Mouse (Mus musculus): ENCODE measurements around the gene Rab5b. TPM values are rescaled to one million over a fixed set of nuclear protein-coding genes. Genes with fewer than 3 reads are reported as not detected.

Rab5b gene
- polyA plus RNA-seq, 1 experiment from 2014 or later: 79.1 TPM

DNA sequence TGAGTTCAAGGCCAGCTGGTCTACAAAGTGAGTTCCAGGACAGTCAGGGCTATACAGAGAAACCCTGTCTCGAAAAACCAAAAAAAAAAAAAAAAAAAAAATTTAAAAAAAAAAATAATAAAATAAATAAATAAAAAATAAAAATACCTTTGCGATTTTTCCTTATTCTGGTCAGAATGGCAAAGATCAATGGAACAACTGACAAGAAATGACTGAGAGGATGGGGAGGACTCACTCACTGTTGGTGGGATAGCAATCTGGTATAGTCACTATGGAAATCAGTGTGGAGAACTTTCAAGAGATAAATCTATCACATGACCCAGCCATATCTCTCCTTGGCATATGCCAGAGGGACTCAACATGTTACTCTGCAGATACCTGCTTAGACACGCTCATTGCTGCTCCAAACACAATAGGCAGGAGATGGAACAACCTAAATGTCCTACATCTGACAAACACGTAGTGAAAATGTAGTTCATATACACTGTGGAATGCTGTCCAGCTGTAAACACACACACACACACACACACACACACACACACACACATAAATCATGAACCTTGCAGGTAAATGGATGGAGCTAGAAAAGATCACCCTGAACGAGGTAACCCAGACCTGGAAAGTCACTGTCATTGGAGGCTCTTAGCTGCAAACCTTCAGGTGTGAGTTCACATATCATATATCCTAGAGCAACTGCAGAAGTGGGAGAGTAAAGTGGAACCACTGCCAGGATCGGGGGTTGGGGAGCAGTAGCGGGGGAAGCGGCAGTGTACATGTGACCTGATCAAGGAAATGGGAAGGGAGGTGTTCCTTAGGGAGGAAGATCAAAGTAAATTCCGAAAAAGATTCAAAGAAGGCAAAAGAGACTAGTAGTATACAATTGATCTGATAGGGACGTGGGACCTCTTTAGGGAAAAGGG lies 68.4 kb downstream of the Rab5b start:
- H3K27ac ChIP-seq (ENCODE audit: low read depth, low read length): no peak overlapping the region
- H3K9me3 ChIP-seq (ENCODE audit: control insufficient read depth, low read length): no peaks in the 10 kb centered on the region
- H3K4me1 ChIP-seq (replicated peaks; ENCODE audit: control insufficient read depth, insufficient read depth, low read length): peaks cover 3% of the 10 kb centered on the region; the same call in 1 of the 2 replicates
- H3K4me3 ChIP-seq (ENCODE audit: low read depth, low read length): no peak overlapping the region
- peaks cover 17% of the 10 kb centered on the region for H3K36me3 ChIP-seq (ENCODE audit: control insufficient read depth, insufficient read depth, low read length)
- 0 out of 2 replicates have a peak, but pooled peaks have one; percentile 10 for ATAC-seq (replicated peaks; ENCODE audit: low FRiP score)
- H3K4me2 ChIP-seq (ENCODE audit: low read depth, low read length, severe bottlenecking): no peak overlapping the region
- 85% methylated on average over 10 of the region's 10 CpGs for WGBS
- no peak overlapping the region for H3K9ac ChIP-seq (ENCODE audit: low read length)
- H3K27me3 ChIP-seq (ENCODE audit: control insufficient read depth, insufficient read depth, low read length): no peaks in the 10 kb centered on the region
- no peak for DNase-seq (ENCODE audit: low spot score)

Other genes with a start within 250 kb of the Rab5b start
- 139 and 144 TPM in 2 replicates for gene Smarcc2, start 237.0 kb downstream of the Rab5b start, polyA plus RNA-seq (2014; fragmentation: Nextera tagmentation; extraction: Ambion mirVana)
- gene Myl6, start 202.1 kb downstream of the Rab5b start, polyA plus RNA-seq (2014; fragmentation: Nextera tagmentation; extraction: Ambion mirVana): 620 and 659 TPM in 2 replicates
- 3.0 and 3.4 TPM in 2 replicates for gene Myl6b, start 197.6 kb downstream of the Rab5b start, polyA plus RNA-seq (2014; fragmentation: Nextera tagmentation; extraction: Ambion mirVana)
- 15.2 and 18.1 TPM in 2 replicates for gene Esyt1, start 170.4 kb downstream of the Rab5b start, polyA plus RNA-seq (2014; fragmentation: Nextera tagmentation; extraction: Ambion mirVana)
- gene Zc3h10, start 148.5 kb downstream of the Rab5b start, polyA plus RNA-seq (2014; fragmentation: Nextera tagmentation; extraction: Ambion mirVana): 16.3 and 17.5 TPM in 2 replicates
- 3,049 and 3,079 TPM in 2 replicates for gene Rpl41, start 147.0 kb downstream of the Rab5b start, polyA plus RNA-seq (2014; fragmentation: Nextera tagmentation; extraction: Ambion mirVana)
- 249 and 269 TPM in 2 replicates for gene Pa2g4, start 130.3 kb downstream of the Rab5b start, polyA plus RNA-seq (2014; fragmentation: Nextera tagmentation; extraction: Ambion mirVana)
- gene Erbb3, start 106.6 kb downstream of the Rab5b start, polyA plus RNA-seq (2014; fragmentation: Nextera tagmentation; extraction: Ambion mirVana): 1.2 TPM in 2 replicates
- 576 and 629 TPM in 2 replicates for gene Rps26, start 69.5 kb downstream of the Rab5b start, polyA plus RNA-seq (2014; fragmentation: Nextera tagmentation; extraction: Ambion mirVana)
- gene Ikzf4, start 50.3 kb downstream of the Rab5b start, polyA plus RNA-seq (2014; fragmentation: Nextera tagmentation; extraction: Ambion mirVana): 4.1 and 5.8 TPM in 2 replicates
- gene Suox, start 22.2 kb downstream of the Rab5b start, polyA plus RNA-seq (2014; fragmentation: Nextera tagmentation; extraction: Ambion mirVana): 10.8 and 11.7 TPM in 2 replicates
- 1.8 and 4.5 TPM in 2 replicates for gene Pmel, start 7.9 kb upstream of the Rab5b start, polyA plus RNA-seq (2014; fragmentation: Nextera tagmentation; extraction: Ambion mirVana)
- gene Cdk2, start 8.8 kb upstream of the Rab5b start, polyA plus RNA-seq (2014; fragmentation: Nextera tagmentation; extraction: Ambion mirVana): 119 and 120 TPM in 2 replicates
- 3.9 and 4.0 TPM in 2 replicates for gene Dgka, start 48.6 kb upstream of the Rab5b start, polyA plus RNA-seq (2014; fragmentation: Nextera tagmentation; extraction: Ambion mirVana)
- gene Pym1, start 51.6 kb upstream of the Rab5b start, polyA plus RNA-seq (2014; fragmentation: Nextera tagmentation; extraction: Ambion mirVana): 47.6 and 51.4 TPM in 2 replicates
- 0.51 and 0.60 TPM in 2 replicates for gene Mmp19, start 94.6 kb upstream of the Rab5b start, polyA plus RNA-seq (2014; fragmentation: Nextera tagmentation; extraction: Ambion mirVana)
- 38.6 and 38.8 TPM in 2 replicates for gene Dnajc14, start 107.8 kb upstream of the Rab5b start, polyA plus RNA-seq (2014; fragmentation: Nextera tagmentation; extraction: Ambion mirVana)
- gene Tmem198b, start 108.1 kb upstream of the Rab5b start, polyA plus RNA-seq (2014; fragmentation: Nextera tagmentation; extraction: Ambion mirVana): 22.7 and 24.2 TPM in 2 replicates
- gene Sarnp, start 121.1 kb upstream of the Rab5b start, polyA plus RNA-seq (2014; fragmentation: Nextera tagmentation; extraction: Ambion mirVana): 263 and 284 TPM in 2 replicates
- 70.1 and 73.0 TPM in 2 replicates for gene Ormdl2, start 125.4 kb upstream of the Rab5b start, polyA plus RNA-seq (2014; fragmentation: Nextera tagmentation; extraction: Ambion mirVana)
- gene Gdf11, start 195.5 kb upstream of the Rab5b start, polyA plus RNA-seq (2014; fragmentation: Nextera tagmentation; extraction: Ambion mirVana): 10.5 and 11.7 TPM in 2 replicates
- 144 and 151 TPM in 2 replicates for gene Cd63, start 204.7 kb upstream of the Rab5b start, polyA plus RNA-seq (2014; fragmentation: Nextera tagmentation; extraction: Ambion mirVana)
- gene Rdh5, start 226.6 kb upstream of the Rab5b start, polyA plus RNA-seq (2014; fragmentation: Nextera tagmentation; extraction: Ambion mirVana): 12.3 and 12.6 TPM in 2 replicates
- gene Bloc1s1, start 227.8 kb upstream of the Rab5b start, polyA plus RNA-seq (2014; fragmentation: Nextera tagmentation; extraction: Ambion mirVana): 191 and 202 TPM in 2 replicates
- gene Itga7, start 237.6 kb upstream of the Rab5b start, polyA plus RNA-seq (2014; fragmentation: Nextera tagmentation; extraction: Ambion mirVana): 0.65 and 0.69 TPM in 2 replicates